Mouse (Mus musculus) adipose tissue, adult 10 weeks (tissue): ENCODE data around the gene Gtf3a. TPM values are rescaled to one million over a fixed set of nuclear protein-coding genes. Genes with fewer than 3 reads are reported as not detected.

Experiments
- polyA plus RNA-seq: library from polyadenylated mRNA; stranded (reverse); fragments of 350-450 nt; fragmentation: Illumina TruSeq; extraction: RNeasy Lipid Tissue Mini Kit (QIAGEN cat#74804); gene quantifications from one replicate; pipeline ENCODE4 v1.2.3, GENCODE M21; 2014; ENCODE audit warnings: low read depth, low replicate concordance

Gene Gtf3a
- polyA plus RNA-seq: 37.3 TPM

DNA sequence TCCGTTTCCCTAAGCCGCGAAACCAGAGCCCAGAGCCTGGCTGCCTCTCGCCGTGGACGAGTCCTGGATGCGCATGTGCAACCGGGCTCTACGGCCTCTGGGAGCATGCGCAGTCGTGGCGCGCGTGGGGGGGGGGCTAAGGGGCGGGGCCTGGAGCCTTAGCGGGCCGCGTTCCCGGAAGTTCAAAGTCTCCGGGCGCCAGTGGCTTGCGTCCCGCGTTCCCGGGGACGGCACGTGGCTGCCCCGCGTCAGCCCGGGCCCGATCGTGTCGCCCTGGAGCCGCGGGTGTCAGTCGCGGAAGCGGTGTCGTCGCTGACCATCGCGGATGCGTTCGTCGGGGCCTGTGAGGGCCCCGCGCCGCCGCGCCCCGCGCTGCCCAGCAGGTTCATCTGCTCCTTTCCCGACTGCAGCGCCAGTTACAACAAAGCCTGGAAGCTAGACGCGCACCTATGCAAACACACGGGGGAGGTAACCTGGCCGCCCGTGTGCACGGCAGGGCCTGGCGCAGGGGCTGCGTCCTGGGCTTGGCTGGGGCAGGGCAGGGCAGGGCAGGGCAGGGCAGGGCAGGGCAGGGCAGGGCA is at the start of gene Gtf3a:
Gene Gtf3a, plus strand, starts transcription at position 150 of the 581 bp plus-strand sequence.

DNA sequence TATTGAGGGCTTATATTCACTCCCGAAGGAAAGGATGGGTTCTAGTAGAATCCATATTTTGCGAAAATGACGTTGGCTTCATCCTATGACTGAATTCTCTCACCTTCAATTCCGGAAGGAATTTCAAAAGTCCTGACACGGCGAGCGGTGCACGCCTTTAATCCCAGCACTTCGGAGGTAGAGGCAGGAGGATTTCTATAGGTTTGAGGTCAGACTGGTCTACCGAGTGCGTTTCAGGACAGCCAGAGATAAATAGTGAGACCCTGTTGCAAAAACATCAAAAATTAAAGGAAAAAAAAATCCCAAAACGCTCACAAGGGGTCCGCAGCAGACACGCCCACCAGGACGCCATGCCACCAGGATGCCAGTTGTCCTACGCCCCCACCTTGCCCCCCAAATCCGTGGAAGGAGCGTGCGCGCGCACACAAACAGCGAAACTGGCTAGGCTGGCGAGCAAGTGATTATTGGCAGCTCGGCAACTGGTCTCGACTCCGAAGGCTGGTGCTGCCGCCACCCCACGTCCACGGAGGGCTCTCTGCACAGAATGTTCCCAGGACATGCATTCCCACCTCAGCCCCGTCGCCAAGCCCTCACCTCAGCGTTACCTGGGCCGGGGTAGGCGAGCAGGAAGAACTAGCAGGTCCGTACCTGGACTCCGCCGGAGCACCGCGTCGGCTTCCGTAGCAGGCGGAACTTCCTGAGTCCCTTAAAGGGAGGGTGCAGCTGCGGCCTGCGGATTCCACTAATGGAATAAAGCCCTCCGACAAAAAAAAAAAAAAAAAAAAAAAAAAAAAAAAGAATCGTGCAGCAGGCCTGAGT is 14.9 kb downstream of the Gtf3a start, which contains the start of gene Mtif3:
Gene Mtif3, minus strand, starts transcription at position 683 of the 819 bp plus-strand sequence.

Other genes starting within 250 kb of the Gtf3a start
- gene Usp12, start 153.7 kb upstream of the Gtf3a start, polyA plus RNA-seq: 31.1 TPM
- gene Rpl21, start 115.8 kb upstream of the Gtf3a start, polyA plus RNA-seq: 988 TPM
- gene Rasl11a, start 103.6 kb upstream of the Gtf3a start, polyA plus RNA-seq: 19.6 TPM
- gene Mtif3, start 15.1 kb downstream of the Gtf3a start, polyA plus RNA-seq: 18.9 TPM
- 12.5 TPM for gene Lnx2, start 127.9 kb downstream of the Gtf3a start, polyA plus RNA-seq
- 136 TPM for gene Polr1d, start 128.4 kb downstream of the Gtf3a start, polyA plus RNA-seq
- not detected for gene Gsx1, start 240.0 kb downstream of the Gtf3a start, polyA plus RNA-seq